Mouse (Mus musculus) gastrocnemius, adult 2 months (tissue): ENCODE measurements around the gene Tspyl4. TPM values are rescaled to one million over a fixed set of nuclear protein-coding genes. Genes with fewer than 3 reads are reported as not detected.
A peak's percentile ranks its signal among the peaks of the same experiment; 100 is the strongest.
"Not testable (repeated sequence)": the region's sequence is repeated elsewhere in the genome, so short reads cannot be mapped to it uniquely, and the experiment has no call there.

ENCODE experiments used
- DNase-seq: peaks from one replicate; pipeline ENCODE4 v3.0.0; 2022
- H3K27ac ChIP-seq: fragments of 200-600 bp; 2 replicates; pipeline ENCODE4 v1.8.1; 2022; ENCODE audit warnings: mild to moderate bottlenecking
- H3K4me3 ChIP-seq: fragments of 200-600 bp; 2 replicates; pipeline ENCODE4 v1.8.1; 2022; ENCODE audit warnings: mild to moderate bottlenecking, moderate library complexity
- CTCF ChIP-seq: fragments of 200-600 bp; IDR thresholded peaks from 2 replicates; pipeline ENCODE4 v1.8.1; 2022; ENCODE audit warnings: antibody characterized with exemption, mild to moderate bottlenecking, moderate library complexity
- intact Hi-C: fragments of 180-260 bp; cut with DNase I; formaldehyde crosslinking; loops from one replicate; pipeline ENCODE4 v1.15.1; 2025
- long read RNA-seq, 2 experiments: library from polyadenylated mRNA; stranded (forward); transcript quantifications; one replicate each; pipeline ENCODE4 v2.0.0; 2021
- total RNA-seq, 2 experiments: library from RNA; stranded (reverse); gene quantifications; 2 replicates each; pipeline ENCODE4 v1.2.3; 2021

The Tspyl4 gene
- 1 to 10 TPM; 1.4 to 1.5 TPM for total RNA-seq
- long read RNA-seq, experiment 1, partial matches to known transcripts = 0 of 1 reads
- long read RNA-seq, experiment 1, other reads (novel, unspliced or antisense) = 0 of 1 reads
- long read RNA-seq, experiment 2 = 0 reads

DNA sequence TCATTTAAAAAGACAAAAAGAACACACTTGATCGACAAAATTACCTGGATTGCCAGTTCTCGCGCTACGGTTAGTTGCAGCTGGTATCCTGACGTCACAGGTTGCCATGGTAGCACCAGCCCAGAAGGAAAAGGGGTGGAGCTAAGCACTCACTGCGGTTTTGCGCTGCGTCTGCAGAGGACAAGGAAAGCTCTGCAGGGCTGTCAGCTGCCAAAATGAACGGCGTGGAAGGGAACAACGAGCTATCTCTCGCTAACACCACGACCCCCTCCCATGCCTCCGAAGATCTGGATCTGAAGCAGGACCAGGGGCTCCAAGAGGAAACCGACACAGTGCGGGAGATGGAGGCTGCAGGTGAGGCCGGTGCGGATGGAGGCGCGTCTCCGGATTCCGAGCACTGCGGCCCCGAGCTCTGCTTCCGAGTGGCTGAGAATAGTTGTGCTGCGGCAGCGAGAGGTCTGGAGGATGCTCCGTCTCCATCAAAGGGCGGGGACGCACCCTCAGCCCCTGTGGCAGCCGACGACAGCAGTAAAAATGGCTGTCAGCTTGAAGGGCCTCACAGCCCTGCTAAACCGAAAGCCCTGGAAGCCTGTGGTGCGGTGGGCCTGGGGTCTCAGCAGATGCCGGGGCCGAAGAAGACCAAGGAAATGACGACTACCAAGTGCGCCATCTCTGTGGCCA lies at the start of gene Tspyl4:
Tspyl4 (plus strand) TSS at position 144 of the 681 bp plus-strand sequence.
- peak within 1 kb of the TSS; percentile 78 for H3K4me3 ChIP-seq
- no peak for TF ChIP-seq CTCF
- H3K27ac ChIP-seq = peak within 1 kb of the TSS; percentile 81
- intact Hi-C loops = loop anchor here (2.0 kb wide), 1 partner anchor 15 kb away; the partner anchor contains the start of gene Tspyl1
- DNase-seq = peak; percentile 92

DNA sequence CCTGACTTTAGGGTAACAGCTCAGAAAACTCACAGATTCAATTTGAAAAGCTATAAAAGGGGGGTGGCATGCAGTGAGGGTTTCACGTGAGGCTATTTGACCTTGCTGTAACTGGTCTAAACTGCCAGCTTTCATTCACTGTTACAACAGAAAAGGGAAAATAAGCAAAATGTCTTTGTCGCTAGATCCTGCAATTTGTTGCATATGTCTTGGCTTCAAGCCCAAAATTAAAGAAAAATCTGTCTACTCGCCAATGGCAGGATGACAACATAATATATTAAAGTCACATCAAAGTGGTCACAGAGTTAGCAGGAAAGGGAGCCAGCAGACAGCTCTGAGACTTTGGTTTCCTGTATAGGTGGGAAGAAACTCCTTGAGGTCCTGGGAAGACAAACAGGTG lies 49.5 kb upstream of the Tspyl4 start:
- Histone ChIP-seq H3K4me3 (no peak overlapping the region), H3K27ac (no peak overlapping the region)
- intact Hi-C loops = no loop called here
- DNase-seq = no peak
- no peak for TF ChIP-seq CTCF

GRCm38 (mm10) chr10:34249594-34249993 lies 47.6 kb upstream of the Tspyl4 start:
- Histone ChIP-seq H3K27ac (no peak overlapping the region), H3K4me3 (no peak overlapping the region)
- no peak for DNase-seq
- TF ChIP-seq CTCF = no peak
- intact Hi-C loops = no loop called here

- DNase-seq, H3K4me3 ChIP-seq, intact Hi-C loops, H3K27ac ChIP-seq: not testable (repeated sequence)
Measured at GRCm38 (mm10) chr10:34252833-34253232, 44.4 kb upstream of the Tspyl4 start.

GRCm38 (mm10) chr10:34265106-34265505 lies 32.1 kb upstream of the Tspyl4 start:
- DNase-seq = no peak
- Histone ChIP-seq H3K27ac (no peak overlapping the region), H3K4me3 (no peak overlapping the region)
- TF ChIP-seq CTCF = no peak
- intact Hi-C loops = no loop called here

DNA sequence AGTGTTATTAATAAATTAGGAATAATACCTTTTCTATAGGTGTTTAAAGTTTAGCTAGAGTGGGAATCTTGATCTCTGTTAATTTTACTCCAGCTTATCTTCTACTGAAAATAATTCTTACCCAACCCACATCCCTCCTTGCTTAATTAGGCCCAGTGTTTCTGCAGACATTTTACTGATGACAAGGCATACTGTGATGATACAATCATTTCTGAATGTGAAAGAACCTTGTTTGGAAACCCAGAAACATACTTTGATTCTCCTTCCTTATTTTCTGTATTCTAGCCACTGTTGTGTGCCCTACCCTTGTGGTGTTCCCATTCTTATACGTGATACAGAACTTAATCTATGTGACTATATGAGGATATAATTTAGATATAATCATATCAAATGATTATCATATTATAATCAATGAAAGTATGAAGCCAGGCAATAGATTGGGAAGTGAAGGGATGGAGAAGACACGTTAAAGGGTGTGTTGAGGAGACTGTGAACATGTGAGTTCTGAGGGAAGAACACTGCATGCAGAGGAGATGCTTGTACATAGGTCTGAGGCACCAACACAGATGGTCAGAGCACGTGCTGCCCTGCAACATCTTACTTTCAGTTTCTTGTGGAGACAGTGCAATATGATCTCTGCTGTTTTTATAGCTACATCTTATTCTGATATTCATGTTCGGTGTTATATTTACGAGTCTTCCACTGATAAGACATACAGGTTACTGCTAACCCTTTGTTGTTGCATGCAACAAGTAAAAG lies 29.8 kb upstream of the Tspyl4 start:
- no peak for TF ChIP-seq CTCF
- H3K4me3 ChIP-seq = no peak overlapping the region
- no peak for DNase-seq
- H3K27ac ChIP-seq = no peak overlapping the region
- intact Hi-C loops = no loop called here

- no peak overlapping the region for H3K27ac ChIP-seq
- intact Hi-C loops = no loop called here
- TF ChIP-seq CTCF = no peak
- no peak for DNase-seq
- no peak overlapping the region for H3K4me3 ChIP-seq
Measured at GRCm38 (mm10) chr10:34271681-34272080, 25.6 kb upstream of the Tspyl4 start.

DNA sequence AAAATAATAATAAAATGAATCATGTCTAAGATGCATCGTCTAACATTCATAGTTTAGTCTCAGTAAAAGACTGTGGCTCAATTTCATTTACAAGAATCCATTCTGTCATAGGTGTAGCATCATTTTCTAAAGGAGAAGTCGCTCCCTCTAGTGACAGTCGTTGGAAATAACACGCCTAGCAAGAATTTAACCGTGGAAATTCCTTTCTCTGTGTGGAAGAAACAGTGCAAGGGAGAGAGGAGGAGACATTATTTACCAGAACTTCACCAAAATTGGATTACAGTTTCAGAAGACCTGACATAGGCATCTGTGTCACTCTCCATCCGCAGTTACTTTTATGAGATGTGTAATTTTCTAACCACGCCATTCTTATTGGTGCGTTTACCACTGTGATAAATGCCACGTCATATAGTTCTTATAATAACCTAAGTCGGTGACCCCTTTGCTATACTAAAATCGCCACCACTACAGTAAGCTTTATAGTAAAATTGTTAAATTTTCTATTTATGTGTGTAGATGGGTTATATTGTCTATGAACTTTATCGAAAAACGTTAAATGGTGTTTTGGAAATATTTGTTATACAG lies 16.6 kb upstream of the Tspyl4 start:
- Histone ChIP-seq H3K27ac (peak overlapping the region; percentile 96), H3K4me3 (peak overlapping the region; percentile 100)
- intact Hi-C loops = loop anchor here (5.0 kb wide), 2 partner anchors 183 to 243 kb away; partner anchors contain the start of genes Calhm5 and Trappc3l
- peak; percentile 24 for DNase-seq
- peak; percentile 79 for TF ChIP-seq CTCF

DNA sequence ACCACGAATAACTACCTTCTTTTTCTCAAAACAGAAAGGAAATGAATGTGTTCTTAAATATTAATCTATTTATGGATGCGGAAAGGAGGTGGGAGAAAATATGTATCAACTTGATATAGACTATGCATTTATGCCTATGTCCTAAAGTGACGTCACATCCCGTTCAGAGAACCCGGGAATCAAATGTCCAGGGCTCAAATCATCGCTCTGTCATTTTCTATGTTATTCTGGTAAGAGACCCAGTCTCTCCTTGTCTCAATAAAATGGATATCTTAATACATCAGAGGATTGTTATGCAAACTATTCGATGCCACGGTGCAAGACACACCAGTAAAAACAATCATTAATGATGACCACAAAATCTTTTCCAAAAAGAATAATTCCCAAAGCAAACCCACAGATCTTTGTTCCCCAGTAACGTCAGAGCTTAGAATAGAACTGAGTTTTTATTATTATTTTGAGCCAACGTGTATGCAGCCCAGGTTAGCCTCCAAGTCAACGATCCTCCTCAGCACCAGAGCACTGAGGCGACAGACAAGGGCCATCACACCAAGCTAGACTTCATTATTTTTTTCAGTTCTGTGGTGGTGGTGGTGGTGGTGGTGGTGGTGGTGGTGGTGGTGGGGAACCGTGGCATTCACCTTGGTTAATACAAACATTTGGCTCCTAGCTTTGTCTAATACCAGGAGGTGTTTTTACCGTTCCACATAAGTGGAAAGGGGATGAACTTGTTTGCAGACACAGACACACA lies 15.9 kb upstream of the Tspyl4 start:
- peak overlapping the region; percentile 100 for H3K4me3 ChIP-seq
- peak overlapping the region; percentile 96 for H3K27ac ChIP-seq
- TF ChIP-seq CTCF = no peak
- intact Hi-C loops = loop anchor here (5.0 kb wide), 2 partner anchors 184 to 244 kb away; partner anchors contain the start of genes Calhm5 and Trappc3l
- DNase-seq = no peak

DNA sequence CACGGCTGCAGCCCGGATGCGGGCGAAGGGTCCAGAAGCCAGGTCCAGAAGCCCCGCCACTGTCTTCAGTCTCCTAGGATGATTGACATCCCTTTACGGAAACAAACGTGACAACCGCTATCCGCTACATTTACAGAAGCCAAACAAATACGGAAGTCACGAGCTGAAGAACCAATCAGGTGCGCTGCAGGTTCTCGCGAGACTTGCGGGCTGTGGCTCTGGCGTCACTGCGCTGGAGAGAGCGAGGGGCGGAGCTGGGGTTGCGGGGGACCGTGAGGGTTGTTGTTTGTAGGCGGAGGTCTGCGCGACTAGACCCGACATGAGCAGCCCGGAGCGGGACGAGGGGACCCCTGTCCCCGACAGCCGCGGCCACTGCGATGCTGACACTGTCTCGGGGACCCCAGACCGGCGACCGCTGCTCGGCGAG lies 15.3 kb upstream of the Tspyl4 start, which contains the start of gene Tspyl1:
Tspyl1 (plus strand) TSS at position 229 of the 427 bp plus-strand sequence.
- H3K27ac ChIP-seq = peak within 1 kb of the TSS; percentile 96
- TF ChIP-seq CTCF = no peak
- intact Hi-C loops = loop anchor here (1.0 to 5.0 kb wide), 4 partner anchors 15 to 263 kb away; partner anchors contain the start of genes Calhm5, Rwdd1, Trappc3l and Tspyl4
- H3K4me3 ChIP-seq = peak within 1 kb of the TSS; percentile 100
- DNase-seq = peak; percentile 98

DNA sequence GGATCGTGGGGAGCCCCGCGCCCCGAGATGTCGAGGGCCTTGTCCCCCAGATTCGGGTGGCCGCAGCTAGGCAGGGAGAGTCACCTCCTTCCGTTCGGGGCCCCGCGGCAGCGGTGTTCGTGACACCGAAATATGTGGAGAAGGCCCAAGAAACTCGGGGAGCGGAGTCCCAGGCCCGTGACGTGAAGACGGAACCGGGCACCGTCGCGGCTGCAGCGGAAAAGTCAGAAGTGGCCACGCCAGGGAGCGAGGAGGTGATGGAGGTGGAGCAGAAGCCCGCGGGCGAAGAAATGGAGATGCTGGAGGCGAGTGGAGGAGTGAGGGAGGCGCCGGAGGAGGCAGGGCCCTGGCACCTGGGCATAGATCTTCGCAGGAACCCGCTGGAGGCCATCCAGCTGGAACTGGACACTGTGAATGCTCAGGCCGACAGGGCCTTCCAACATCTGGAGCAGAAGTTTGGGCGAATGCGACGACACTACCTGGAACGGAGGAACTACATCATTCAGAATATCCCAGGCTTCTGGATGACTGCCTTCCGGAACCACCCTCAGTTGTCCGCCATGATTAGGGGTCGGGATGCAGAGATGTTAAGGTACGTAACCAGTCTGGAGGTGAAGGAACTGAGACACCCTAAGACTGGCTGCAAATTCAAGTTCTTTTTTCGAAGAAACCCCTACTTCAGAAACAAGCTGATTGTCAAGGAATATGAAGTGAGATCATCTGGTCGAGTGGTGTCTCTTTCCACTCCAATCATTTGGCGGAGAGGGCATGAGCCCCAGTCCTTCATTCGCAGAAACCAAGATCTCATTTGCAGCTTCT lies 14.6 kb upstream of the Tspyl4 start:
- peak; percentile 74 for DNase-seq
- peak overlapping the region; percentile 100 for H3K4me3 ChIP-seq
- intact Hi-C loops = loop anchor here (1.0 to 5.0 kb wide), 4 partner anchors 14 to 263 kb away; partner anchors contain the start of genes Calhm5, Rwdd1, Trappc3l and Tspyl4
- peak overlapping the region; percentile 96 for H3K27ac ChIP-seq
- TF ChIP-seq CTCF = no peak
